Mouse (Mus musculus): Measurements from ENCODE around the gene Smpd2. TPM values are rescaled to one million over a fixed set of nuclear protein-coding genes. Genes with fewer than 3 reads are reported as not detected.
A peak's percentile ranks its signal among the peaks of the same experiment; 100 is the strongest.

The Smpd2 gene
- polyA plus RNA-seq, 1 experiment from 2014 or later, result 9.8 TPM

DNA sequence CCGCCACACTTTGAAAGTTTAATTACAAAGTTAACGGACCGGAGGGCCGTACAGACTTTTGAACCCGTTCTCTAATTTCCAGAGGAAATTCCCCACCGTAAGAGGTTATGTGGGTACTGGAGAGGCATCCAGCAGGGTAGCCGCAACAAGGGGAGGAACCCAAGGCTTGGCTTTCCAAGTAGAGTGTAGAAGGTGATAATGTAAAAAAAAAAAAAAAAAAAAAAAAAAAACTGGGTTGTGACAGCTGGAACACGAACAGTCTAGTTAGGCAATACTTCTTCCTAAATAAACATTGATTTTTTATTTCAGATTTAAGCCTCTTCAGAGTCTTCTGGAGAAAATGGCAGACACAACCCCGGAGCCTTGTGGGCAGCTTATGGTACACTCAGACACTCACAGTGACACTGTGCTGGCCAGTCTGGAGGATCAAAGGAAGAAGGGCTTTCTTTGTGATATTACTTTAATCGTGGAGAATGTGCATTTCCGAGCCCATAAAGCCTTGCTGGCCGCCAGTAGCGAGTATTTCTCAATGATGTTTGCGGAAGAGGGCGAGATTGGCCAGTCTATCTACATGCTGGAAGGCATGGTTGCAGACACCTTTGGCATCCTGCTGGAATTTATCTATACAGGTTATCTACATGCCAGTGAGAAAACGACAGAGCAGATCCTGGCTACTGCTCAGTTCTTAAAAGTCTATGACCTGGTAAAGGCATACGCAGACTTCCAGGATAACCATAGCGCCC lies 39.2 kb downstream of the Smpd2 start:
- Histone ChIP-seq H3K9ac (peak overlapping the region; percentile 89), H3K27me3 (0 out of 2 replicates have a peak, but pooled peaks cover 4% of the 10 kb centered on the region), H3K27ac (peak overlapping the region; percentile 70), H3K4me2 (peak overlapping the region; percentile 85), H3K4me1 (replicated peaks) (peaks cover 48% of the 10 kb centered on the region), H3K9me3 (replicated peaks) (no peaks in the 10 kb centered on the region), H3K36me3 (peaks cover 24% of the 10 kb centered on the region), H3K4me3 (replicated peaks) (peak overlapping the region; percentile 95)
- no peak for DNase-seq
- 48% methylated on average over 18 of the region's 18 CpGs for WGBS (ENCODE audit: insufficient replicate concordance)
- no peak for ATAC-seq (ENCODE audit: low read depth)

DNA sequence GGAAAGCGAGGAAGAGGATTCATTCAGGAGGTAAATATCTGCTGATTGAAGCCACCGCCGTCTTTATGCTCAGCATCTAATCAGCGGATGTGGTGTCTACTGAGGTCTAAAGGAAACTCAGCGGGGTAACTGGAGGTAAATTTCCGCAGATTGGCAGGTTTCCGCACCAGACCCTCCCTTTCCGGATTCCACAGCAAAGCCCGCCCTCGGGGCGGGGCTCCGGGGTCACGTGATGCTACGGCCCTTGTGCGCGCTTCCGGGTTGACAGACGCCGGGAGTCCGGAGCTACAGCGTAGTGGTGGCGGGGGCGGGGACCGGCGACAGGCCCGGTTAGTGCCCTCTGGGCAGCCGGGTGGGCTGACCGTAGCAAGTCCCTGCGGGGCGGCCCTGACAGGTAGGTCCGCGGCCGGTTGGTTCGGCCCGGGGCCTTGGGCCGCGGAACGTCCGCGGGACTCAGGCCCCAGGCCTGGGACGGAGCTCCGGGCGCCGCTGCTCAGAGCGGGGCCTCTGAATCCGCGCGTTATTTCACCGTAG lies 40.0 kb downstream of the Smpd2 start, which contains the start of gene Zbtb24:
Gene Zbtb24 (plus strand): TSS at position 247 of the 534 bp plus-strand sequence.
- H3K4me1 ChIP-seq (replicated peaks), result peaks cover 47% of the 10 kb centered on the region
- H3K4me3 ChIP-seq (replicated peaks), result peak within 1 kb of the TSS; percentile 95
- peaks cover 17% of the 10 kb centered on the region for H3K36me3 ChIP-seq
- no peaks in the 10 kb centered on the region for H3K9me3 ChIP-seq (replicated peaks)
- under 1% methylated on average over 49 of the region's 49 CpGs for WGBS (ENCODE audit: insufficient replicate concordance)
- ATAC-seq (ENCODE audit: low read depth) (peak; percentile 94), DNase-seq (peak; percentile 95)
- H3K4me2 ChIP-seq, result peak within 1 kb of the TSS; percentile 85
- peak within 1 kb of the TSS; percentile 89 for H3K9ac ChIP-seq
- 0 out of 2 replicates have a peak, but pooled peaks cover 4% of the 10 kb centered on the region for H3K27me3 ChIP-seq
- peak within 1 kb of the TSS; percentile 83 for H3K27ac ChIP-seq

DNA sequence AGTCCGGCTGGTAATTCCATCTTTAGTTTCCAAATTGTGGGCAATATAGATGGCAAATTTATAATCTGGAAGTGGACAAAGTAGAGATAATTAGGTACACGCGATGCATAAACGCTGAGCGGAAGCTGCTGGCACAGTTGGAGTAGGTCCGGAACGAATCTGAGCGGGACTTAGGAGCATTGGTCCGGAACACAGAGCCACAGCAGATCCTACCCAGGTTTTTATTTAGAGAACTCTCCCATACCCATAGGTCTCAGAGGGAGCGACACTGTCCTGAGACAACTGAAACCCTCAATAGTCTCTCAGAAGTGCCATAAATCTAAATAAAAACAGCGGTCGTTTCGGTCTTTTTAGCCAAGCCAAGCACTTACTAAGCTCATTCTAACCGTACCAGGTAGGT lies 40.5 kb downstream of the Smpd2 start:
- Histone ChIP-seq H3K27ac (peak overlapping the region; percentile 83), H3K9ac (peak overlapping the region; percentile 89), H3K9me3 (replicated peaks) (no peaks in the 10 kb centered on the region), H3K4me1 (replicated peaks) (peaks cover 47% of the 10 kb centered on the region), H3K4me2 (peak overlapping the region; percentile 85), H3K27me3 (0 out of 2 replicates have a peak, but pooled peaks cover 4% of the 10 kb centered on the region), H3K36me3 (peaks cover 14% of the 10 kb centered on the region), H3K4me3 (replicated peaks) (peak overlapping the region; percentile 95)
- WGBS (ENCODE audit: insufficient replicate concordance), result 15% methylated on average over 14 of the region's 14 CpGs
- ATAC-seq (ENCODE audit: low read depth) (peak; percentile 17; the same call in 1 of the 2 replicates), DNase-seq (peak; percentile 6)

DNA sequence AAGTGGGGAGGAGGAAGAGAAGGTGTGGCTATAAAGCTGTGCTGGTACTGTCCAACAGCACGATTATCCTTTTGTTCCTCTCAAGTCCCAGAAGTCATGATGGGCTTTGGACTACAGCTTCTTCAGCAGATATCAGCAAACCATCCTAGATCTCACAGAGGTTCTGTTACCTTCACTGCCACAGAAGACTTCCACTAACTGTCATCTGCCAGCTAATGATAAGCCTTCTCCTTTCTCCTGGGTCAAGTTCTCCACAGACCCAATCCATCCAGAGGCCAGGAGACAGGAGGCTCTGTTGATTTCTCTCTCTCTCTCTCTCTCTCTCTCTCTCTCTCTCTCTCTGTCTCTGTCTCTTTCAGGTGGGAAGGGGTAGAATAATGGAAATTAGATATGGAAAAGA lies 42.0 kb downstream of the Smpd2 start:
- Histone ChIP-seq H3K36me3 (peaks cover 14% of the 10 kb centered on the region), H3K27ac (no peak overlapping the region), H3K9ac (no peak overlapping the region), H3K27me3 (0 out of 2 replicates have a peak, but pooled peaks cover 4% of the 10 kb centered on the region), H3K9me3 (replicated peaks) (no peaks in the 10 kb centered on the region), H3K4me2 (no peak overlapping the region), H3K4me3 (replicated peaks) (no peak overlapping the region), H3K4me1 (replicated peaks) (peaks cover 40% of the 10 kb centered on the region)
- DNase-seq, result no peak
- 26% methylated on average over 1 of the region's 1 CpGs for WGBS (ENCODE audit: insufficient replicate concordance)
- ATAC-seq (ENCODE audit: low read depth), result no peak

Other genes starting within 250 kb of the Smpd2 start
- gene Fig4, start 187.1 kb downstream of the Smpd2 start, polyA plus RNA-seq (2015; fragmentation: Nextera tagmentation; extraction: Ambion mirVana), result 9.9 and 11.4 TPM in 2 replicates
- not detected in 2 replicates for gene Ak9, start 186.4 kb downstream of the Smpd2 start, polyA plus RNA-seq (2015; fragmentation: Nextera tagmentation; extraction: Ambion mirVana)
- 5.2 and 5.7 TPM in 2 replicates for gene Zbtb24, start 40.0 kb downstream of the Smpd2 start, polyA plus RNA-seq (2015; fragmentation: Nextera tagmentation; extraction: Ambion mirVana)
- 6.0 and 6.1 TPM in 2 replicates for gene Mical1, start 14.1 kb downstream of the Smpd2 start, polyA plus RNA-seq (2015; fragmentation: Nextera tagmentation; extraction: Ambion mirVana)
- gene Ppil6, start 70 bp upstream of the Smpd2 start, polyA plus RNA-seq (2015; fragmentation: Nextera tagmentation; extraction: Ambion mirVana), result not detected in 2 replicates
- gene Cd164, start 29.0 kb upstream of the Smpd2 start, polyA plus RNA-seq (2015; fragmentation: Nextera tagmentation; extraction: Ambion mirVana), result 61.1 and 80.0 TPM in 2 replicates
- 0.09 TPM in 1 of 2 replicates, not detected in the other for gene Ccdc162, start 226.3 kb upstream of the Smpd2 start, polyA plus RNA-seq (2015; fragmentation: Nextera tagmentation; extraction: Ambion mirVana)

All from liver, embryonic 13.5 days (tissue).